Mouse (Mus musculus): ENCODE results near the gene Plppr3. TPM values are rescaled to one million over a fixed set of nuclear protein-coding genes. Genes with fewer than 3 reads are reported as not detected.

Plppr3 gene
- polyA plus RNA-seq, 1 experiment from 2014 or later = 131 TPM

DNA sequence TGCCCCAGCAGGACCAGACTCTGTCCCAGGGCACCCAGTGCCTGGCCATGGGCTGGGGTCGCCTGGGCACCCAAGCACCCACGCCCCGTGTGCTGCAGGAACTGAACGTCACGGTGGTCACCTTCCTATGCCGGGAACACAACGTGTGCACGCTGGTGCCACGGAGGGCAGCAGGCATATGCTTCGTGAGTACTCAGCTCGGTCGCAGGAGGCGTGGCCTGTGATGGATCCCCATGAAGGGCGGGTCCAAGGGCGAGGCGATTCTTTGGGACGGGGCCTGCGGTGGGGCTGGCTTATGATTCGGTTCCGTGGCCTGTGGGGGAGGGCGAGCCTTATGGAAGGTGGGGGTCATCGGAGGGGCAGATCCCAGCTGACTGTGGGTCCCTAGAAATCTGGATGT is 7.5 kb upstream of the Plppr3 start:
- 6% methylated on average over 22 of the region's 22 CpGs for WGBS

DNA sequence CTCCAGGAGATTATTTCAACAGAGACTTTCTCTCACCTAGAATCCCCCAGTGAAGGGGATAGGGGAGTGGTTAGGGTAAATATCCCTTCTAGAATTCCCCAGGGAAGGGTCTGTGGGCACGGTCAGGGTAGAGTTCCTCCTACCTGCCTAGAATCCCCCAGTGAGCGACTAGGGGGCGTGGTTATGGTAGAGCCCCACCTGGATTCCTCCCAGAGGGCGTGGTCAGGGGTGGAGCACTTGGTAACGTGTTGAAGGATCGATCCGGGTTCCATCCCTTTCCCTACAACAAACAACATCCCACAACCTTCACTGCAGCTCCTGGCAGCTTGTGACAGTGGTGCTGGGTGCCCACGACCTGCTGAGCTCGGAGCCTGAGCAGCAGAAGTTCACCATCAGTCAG is 6.3 kb upstream of the Plppr3 start:
- Histone ChIP-seq H3K4me3 (ENCODE audit: low read depth, low read length) (no peak overlapping the region), H3K9me3 (ENCODE audit: control insufficient read depth, low read length) (no peaks in the 10 kb centered on the region), H3K36me3 (ENCODE audit: control insufficient read depth, insufficient read depth, low read length) (no peaks in the 10 kb centered on the region), H3K4me2 (ENCODE audit: low read depth, low read length, severe bottlenecking) (no peak overlapping the region), H3K9ac (ENCODE audit: low read length) (no peak overlapping the region), H3K27me3 (ENCODE audit: control insufficient read depth, insufficient read depth, low read length) (peaks cover 22% of the 10 kb centered on the region), H3K27ac (ENCODE audit: low read depth, low read length) (no peak overlapping the region), H3K4me1 (replicated peaks; ENCODE audit: control insufficient read depth, insufficient read depth, low read length) (peaks cover 4% of the 10 kb centered on the region; the same call in 1 of the 2 replicates)
- ATAC-seq (replicated peaks; ENCODE audit: low FRiP score) = no peak
- DNase-seq (ENCODE audit: low spot score) = no peak
- WGBS = 16% methylated on average over 9 of the region's 9 CpGs

More for the DNA sequence above, 7.5 kb upstream of the Plppr3 start:
- Histone ChIP-seq H3K4me1 (replicated peaks; ENCODE audit: control insufficient read depth, insufficient read depth, low read length) (peaks cover 4% of the 10 kb centered on the region; the same call in 1 of the 2 replicates), H3K9me3 (ENCODE audit: control insufficient read depth, low read length) (no peaks in the 10 kb centered on the region), H3K4me3 (ENCODE audit: low read depth, low read length) (no peak overlapping the region), H3K27ac (ENCODE audit: low read depth, low read length) (no peak overlapping the region), H3K9ac (ENCODE audit: low read length) (peak overlapping the region; percentile 27; the same call in 1 of the 2 replicates), H3K27me3 (ENCODE audit: control insufficient read depth, insufficient read depth, low read length) (peaks cover 22% of the 10 kb centered on the region), H3K4me2 (ENCODE audit: low read depth, low read length, severe bottlenecking) (0 out of 2 replicates have a peak overlapping the region, but pooled peaks have one; percentile 20), H3K36me3 (ENCODE audit: control insufficient read depth, insufficient read depth, low read length) (no peaks in the 10 kb centered on the region)
- DNase-seq (ENCODE audit: low spot score) (no peak), ATAC-seq (replicated peaks; ENCODE audit: low FRiP score) (no peak)

DNA sequence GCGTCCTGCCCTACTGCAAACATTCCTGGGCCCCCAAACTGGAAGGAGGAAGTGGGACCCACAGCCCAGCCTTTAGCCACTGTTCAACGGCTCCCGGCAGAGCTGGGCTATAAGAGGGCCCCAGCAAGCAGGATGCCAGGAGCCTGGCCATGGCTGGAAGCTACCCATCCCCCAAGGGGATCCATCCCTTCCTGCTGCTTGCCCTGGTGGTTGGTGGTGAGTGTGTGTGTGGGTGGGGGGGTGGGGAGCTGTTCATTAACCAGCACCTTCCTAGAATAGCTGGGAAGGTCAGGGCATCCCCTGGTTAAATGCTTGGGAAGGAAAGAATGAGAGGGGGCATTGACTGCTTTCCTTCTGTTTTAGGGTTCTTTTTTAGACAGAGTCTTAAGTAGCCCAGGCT is 5.1 kb upstream of the Plppr3 start:
- Histone ChIP-seq H3K4me3 (ENCODE audit: low read depth, low read length) (no peak overlapping the region), H3K27ac (ENCODE audit: low read depth, low read length) (no peak overlapping the region), H3K4me1 (replicated peaks; ENCODE audit: control insufficient read depth, insufficient read depth, low read length) (peaks cover 5% of the 10 kb centered on the region; the same call in 1 of the 2 replicates), H3K9ac (ENCODE audit: low read length) (no peak overlapping the region), H3K27me3 (ENCODE audit: control insufficient read depth, insufficient read depth, low read length) (peaks cover 22% of the 10 kb centered on the region), H3K36me3 (ENCODE audit: control insufficient read depth, insufficient read depth, low read length) (no peaks in the 10 kb centered on the region), H3K9me3 (ENCODE audit: control insufficient read depth, low read length) (no peaks in the 10 kb centered on the region), H3K4me2 (ENCODE audit: low read depth, low read length, severe bottlenecking) (no peak overlapping the region)
- 69% methylated on average over 3 of the region's 3 CpGs for WGBS
- ATAC-seq (replicated peaks; ENCODE audit: low FRiP score) (no peak), DNase-seq (ENCODE audit: low spot score) (no peak)

DNA sequence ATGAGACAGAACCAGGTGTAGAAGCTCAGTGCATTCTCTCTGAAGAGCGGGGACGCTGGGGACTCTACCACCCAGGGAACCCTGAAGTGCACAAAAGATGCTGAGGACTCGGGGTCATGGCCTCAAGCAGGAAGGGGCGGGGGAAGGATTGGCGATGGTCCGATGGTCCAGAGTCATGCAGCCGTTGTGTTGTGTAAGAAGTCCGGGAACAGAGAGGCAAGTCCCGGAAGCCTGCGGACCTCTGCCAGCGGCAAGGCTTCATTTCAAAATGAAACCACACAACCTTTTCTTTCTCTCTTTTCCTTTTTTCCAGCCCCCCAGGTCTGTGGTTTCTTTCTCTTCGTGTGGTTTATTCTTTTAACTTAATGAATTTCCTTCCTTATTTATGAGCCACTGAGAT is 3.3 kb upstream of the Plppr3 start:
- Histone ChIP-seq H3K27me3 (ENCODE audit: control insufficient read depth, insufficient read depth, low read length) (peaks cover 9% of the 10 kb centered on the region), H3K36me3 (ENCODE audit: control insufficient read depth, insufficient read depth, low read length) (no peaks in the 10 kb centered on the region), H3K4me1 (replicated peaks; ENCODE audit: control insufficient read depth, insufficient read depth, low read length) (peaks cover 10% of the 10 kb centered on the region; the same call in 1 of the 2 replicates), H3K9me3 (ENCODE audit: control insufficient read depth, low read length) (no peaks in the 10 kb centered on the region), H3K4me2 (ENCODE audit: low read depth, low read length, severe bottlenecking) (no peak overlapping the region), H3K27ac (ENCODE audit: low read depth, low read length) (no peak overlapping the region), H3K9ac (ENCODE audit: low read length) (no peak overlapping the region), H3K4me3 (ENCODE audit: low read depth, low read length) (no peak overlapping the region)
- ATAC-seq (replicated peaks; ENCODE audit: low FRiP score) (no peak), DNase-seq (ENCODE audit: low spot score) (no peak)
- WGBS = 51% methylated on average over 12 of the region's 12 CpGs

DNA sequence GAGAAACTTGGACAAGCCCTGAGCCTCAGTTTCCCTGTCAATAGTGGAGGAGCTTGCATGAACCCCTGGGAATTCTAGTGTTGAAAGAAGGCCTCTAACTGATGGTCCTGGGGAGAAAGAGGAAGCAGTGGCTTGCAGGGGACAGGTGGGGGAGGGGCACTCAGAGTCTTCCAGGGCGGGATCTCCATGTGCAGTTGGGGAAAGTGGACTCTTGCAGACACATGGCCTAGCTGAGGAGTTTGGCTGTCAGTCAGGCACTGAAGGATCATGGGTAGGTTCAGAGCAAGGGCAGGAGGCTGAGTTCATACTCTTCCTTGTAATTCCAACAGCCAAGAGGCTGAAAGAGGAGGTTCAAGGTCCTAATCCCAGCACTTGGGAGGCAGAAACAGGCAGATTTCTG is 2.7 kb upstream of the Plppr3 start:
- Histone ChIP-seq H3K4me1 (replicated peaks; ENCODE audit: control insufficient read depth, insufficient read depth, low read length) (peaks cover 13% of the 10 kb centered on the region; the same call in 1 of the 2 replicates), H3K4me2 (ENCODE audit: low read depth, low read length, severe bottlenecking) (no peak overlapping the region)
- DNase-seq (ENCODE audit: low spot score) = no peak

DNA sequence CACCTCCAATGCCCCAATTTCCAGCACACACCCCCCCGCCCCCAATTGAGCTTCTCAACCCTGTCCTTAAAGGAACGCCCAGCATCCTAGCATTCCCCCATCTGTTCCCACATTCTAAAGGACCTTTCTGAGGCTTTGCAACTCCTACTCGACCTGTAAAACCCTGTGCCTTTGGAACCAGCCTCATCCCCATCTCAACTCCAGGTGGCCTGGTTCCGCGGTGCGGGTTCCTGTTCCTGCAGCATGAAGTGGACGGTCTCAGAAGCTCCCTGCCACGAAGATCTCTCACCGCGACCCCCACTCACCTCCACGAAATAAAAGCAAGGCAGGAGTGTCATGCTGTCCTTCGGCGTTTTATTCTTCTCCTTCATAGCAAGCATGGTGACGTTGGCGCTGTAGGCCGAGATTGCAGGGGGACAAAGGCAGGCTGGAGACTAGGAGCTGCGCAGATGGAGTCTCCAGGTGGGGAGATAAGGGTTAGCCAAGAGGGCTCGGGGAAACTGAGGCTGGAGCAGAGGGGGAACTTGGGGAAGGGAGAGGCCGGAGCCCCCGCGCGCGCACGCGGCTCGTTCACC is 632 bp downstream of the Plppr3 start:
- no peak for DNase-seq (ENCODE audit: low spot score)

More for the DNA sequence above, 2.7 kb upstream of the Plppr3 start:
- 60% methylated on average over 1 of the region's 1 CpGs for WGBS
- H3K4me3 ChIP-seq (ENCODE audit: low read depth, low read length) = no peak overlapping the region
- no peak overlapping the region for H3K27ac ChIP-seq (ENCODE audit: low read depth, low read length)
- no peaks in the 10 kb centered on the region for H3K36me3 ChIP-seq (ENCODE audit: control insufficient read depth, insufficient read depth, low read length)
- H3K27me3 ChIP-seq (ENCODE audit: control insufficient read depth, insufficient read depth, low read length) = peaks cover 4% of the 10 kb centered on the region
- no peaks in the 10 kb centered on the region for H3K9me3 ChIP-seq (ENCODE audit: control insufficient read depth, low read length)
- H3K9ac ChIP-seq (ENCODE audit: low read length) = no peak overlapping the region
- ATAC-seq (replicated peaks; ENCODE audit: low FRiP score) = no peak

DNA sequence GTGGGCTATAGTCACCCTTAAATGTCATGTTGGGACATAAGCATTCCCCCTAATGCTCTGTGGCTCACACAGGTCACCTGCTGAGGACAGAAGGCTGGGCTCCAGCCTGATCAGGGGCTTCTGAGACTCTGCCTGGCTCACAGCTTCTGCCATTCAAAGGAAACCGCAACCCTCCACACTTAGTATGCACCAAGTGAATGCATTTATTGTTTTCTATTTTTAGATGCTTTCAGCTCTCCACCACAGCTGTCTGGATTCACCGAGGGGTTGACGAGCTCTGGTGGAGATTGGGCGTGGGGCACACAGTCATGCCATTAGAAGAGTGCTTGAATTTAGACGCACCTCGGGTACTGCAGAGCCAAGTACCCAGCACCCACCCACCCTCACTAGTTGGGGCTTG is 1.1 kb downstream of the Plppr3 start:
- peaks cover 10% of the 10 kb centered on the region; the same call in 1 of the 2 replicates for H3K4me1 ChIP-seq (replicated peaks; ENCODE audit: control insufficient read depth, insufficient read depth, low read length)
- H3K36me3 ChIP-seq (ENCODE audit: control insufficient read depth, insufficient read depth, low read length) = peaks cover 4% of the 10 kb centered on the region
- peak overlapping the region; percentile 78 for H3K4me3 ChIP-seq (ENCODE audit: low read depth, low read length)
- peak overlapping the region; percentile 79 for H3K4me2 ChIP-seq (ENCODE audit: low read depth, low read length, severe bottlenecking)
- DNase-seq (ENCODE audit: low spot score) (no peak), ATAC-seq (replicated peaks; ENCODE audit: low FRiP score) (0 out of 2 replicates have a peak, but pooled peaks have one; percentile 5)
- 0 out of 2 replicates have a peak overlapping the region, but pooled peaks have one; percentile 78 for H3K27ac ChIP-seq (ENCODE audit: low read depth, low read length)
- peak overlapping the region; percentile 97 for H3K9ac ChIP-seq (ENCODE audit: low read length)
- no peaks in the 10 kb centered on the region for H3K27me3 ChIP-seq (ENCODE audit: control insufficient read depth, insufficient read depth, low read length)
- H3K9me3 ChIP-seq (ENCODE audit: control insufficient read depth, low read length) = no peaks in the 10 kb centered on the region
- 10% methylated on average over 6 of the region's 6 CpGs for WGBS

More for the DNA sequence above, 632 bp downstream of the Plppr3 start:
- peak overlapping the region; percentile 79 for H3K4me2 ChIP-seq (ENCODE audit: low read depth, low read length, severe bottlenecking)
- peak overlapping the region; percentile 78 for H3K4me3 ChIP-seq (ENCODE audit: low read depth, low read length)
- peak; percentile 1 for ATAC-seq (replicated peaks; ENCODE audit: low FRiP score)
- H3K9ac ChIP-seq (ENCODE audit: low read length) = peak overlapping the region; percentile 97
- WGBS = 1% methylated on average over 26 of the region's 26 CpGs
- H3K27me3 ChIP-seq (ENCODE audit: control insufficient read depth, insufficient read depth, low read length) = no peaks in the 10 kb centered on the region
- H3K9me3 ChIP-seq (ENCODE audit: control insufficient read depth, low read length) = no peaks in the 10 kb centered on the region
- H3K36me3 ChIP-seq (ENCODE audit: control insufficient read depth, insufficient read depth, low read length) = peaks cover 4% of the 10 kb centered on the region
- peak overlapping the region; percentile 78 for H3K27ac ChIP-seq (ENCODE audit: low read depth, low read length)
- H3K4me1 ChIP-seq (replicated peaks; ENCODE audit: control insufficient read depth, insufficient read depth, low read length) = peaks cover 10% of the 10 kb centered on the region; the same call in 1 of the 2 replicates

DNA sequence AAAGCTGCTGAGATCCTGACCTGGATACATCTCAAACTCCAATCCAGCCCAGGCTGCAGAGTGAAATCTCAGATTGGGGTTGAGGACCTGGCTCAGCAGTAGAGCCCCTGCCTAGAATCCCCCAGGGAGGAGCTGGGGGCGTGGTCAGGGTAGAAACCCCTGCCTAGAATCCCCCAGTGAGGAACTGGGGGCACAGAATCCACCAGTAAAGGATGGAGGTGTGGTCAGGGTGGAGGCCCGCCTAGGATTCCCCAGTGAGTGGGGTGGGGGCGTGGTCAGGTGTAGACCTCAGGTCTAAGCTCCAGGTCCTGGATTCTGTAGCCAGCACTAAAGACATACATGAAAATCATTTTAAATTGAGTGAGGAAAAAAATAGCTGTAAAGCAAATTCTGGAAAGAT is 1.6 kb downstream of the Plppr3 start:
- no peaks in the 10 kb centered on the region for H3K9me3 ChIP-seq (ENCODE audit: control insufficient read depth, low read length)
- no peak for ATAC-seq (replicated peaks; ENCODE audit: low FRiP score)
- peak overlapping the region; percentile 79 for H3K4me2 ChIP-seq (ENCODE audit: low read depth, low read length, severe bottlenecking)
- H3K9ac ChIP-seq (ENCODE audit: low read length) = peak overlapping the region; percentile 97
- WGBS = 41% methylated on average over 3 of the region's 3 CpGs
- peaks cover 10% of the 10 kb centered on the region; the same call in 1 of the 2 replicates for H3K4me1 ChIP-seq (replicated peaks; ENCODE audit: control insufficient read depth, insufficient read depth, low read length)
- peak overlapping the region; percentile 78 for H3K4me3 ChIP-seq (ENCODE audit: low read depth, low read length)
- no peaks in the 10 kb centered on the region for H3K27me3 ChIP-seq (ENCODE audit: control insufficient read depth, insufficient read depth, low read length)
- no peak overlapping the region for H3K27ac ChIP-seq (ENCODE audit: low read depth, low read length)
- peaks cover 4% of the 10 kb centered on the region for H3K36me3 ChIP-seq (ENCODE audit: control insufficient read depth, insufficient read depth, low read length)
- DNase-seq (ENCODE audit: low spot score) = no peak

DNA sequence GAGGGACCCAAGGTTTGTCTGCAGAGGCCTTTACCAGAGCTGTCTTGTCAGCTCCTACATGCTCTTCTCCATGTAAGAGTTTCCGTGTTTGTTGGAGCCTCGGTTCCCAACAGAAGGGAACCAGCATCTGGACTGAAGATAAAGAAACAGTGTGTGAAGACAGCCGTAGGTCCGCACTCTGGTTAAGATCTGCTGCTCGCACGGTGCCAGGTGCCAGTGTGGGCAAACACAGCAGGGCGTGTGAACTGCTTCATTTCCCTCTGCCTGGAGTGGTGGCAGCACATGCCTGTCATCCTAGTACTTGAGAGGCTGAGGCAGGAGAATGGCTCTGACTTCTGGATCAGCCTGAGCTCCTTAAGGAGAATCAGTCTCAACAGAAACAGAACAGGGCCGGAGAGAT is 2.6 kb downstream of the Plppr3 start:
- no peaks in the 10 kb centered on the region for H3K9me3 ChIP-seq (ENCODE audit: control insufficient read depth, low read length)
- H3K4me1 ChIP-seq (replicated peaks; ENCODE audit: control insufficient read depth, insufficient read depth, low read length) = peaks cover 10% of the 10 kb centered on the region; the same call in 1 of the 2 replicates
- H3K27me3 ChIP-seq (ENCODE audit: control insufficient read depth, insufficient read depth, low read length) = no peaks in the 10 kb centered on the region
- no peak overlapping the region for H3K9ac ChIP-seq (ENCODE audit: low read length)
- H3K4me3 ChIP-seq (ENCODE audit: low read depth, low read length) = no peak overlapping the region
- no peak for DNase-seq (ENCODE audit: low spot score)
- H3K4me2 ChIP-seq (ENCODE audit: low read depth, low read length, severe bottlenecking) = no peak overlapping the region
- peaks cover 4% of the 10 kb centered on the region for H3K36me3 ChIP-seq (ENCODE audit: control insufficient read depth, insufficient read depth, low read length)
- 91% methylated on average over 8 of the region's 8 CpGs for WGBS
- no peak overlapping the region for H3K27ac ChIP-seq (ENCODE audit: low read depth, low read length)
- ATAC-seq (replicated peaks; ENCODE audit: low FRiP score) = no peak

All from forebrain, embryonic 11.5 days (tissue).